Mouse (Mus musculus) heart, postnatal 0 days (tissue): ENCODE measurements at regions not wholly inside any gene's neighbourhood (a gene's known extent, or its start where the extent isn't known, plus 50 kb on each side); places are given as distances from the start of the nearest gene placed in this dataset.

ENCODE experiments used
- ATAC-seq: fragments of 200-750 bp; cut with Nextera tagmentation; 2 replicates; pipeline ENCODE4 v1.8.0; 2017; ENCODE audit warnings: low read depth, moderate number of reproducible peaks, moderate library complexity; ENCODE audit not compliant: insufficient read depth
- DNase-seq: peaks from one replicate; pipeline ENCODE4 v3.0.0-alpha.2; 2016; ENCODE audit warnings: low spot score
- H3K27ac ChIP-seq: fragments of 300-500 bp; sonication (generic); 2 replicates; pipeline ENCODE4 v1.5.1; 2014; ENCODE audit warnings: low read depth, mild to moderate bottlenecking
- H3K27me3 ChIP-seq: fragments of 300-500 bp; sonication (generic); 2 replicates; pipeline ENCODE4 v1.6.1; 2014; ENCODE audit warnings: low read length, mixed read lengths; ENCODE audit not compliant: control insufficient read depth, insufficient read depth
- H3K36me3 ChIP-seq: fragments of 300-500 bp; sonication (generic); replicated peaks from 2 replicates; pipeline ENCODE4 v1.6.1; 2014; ENCODE audit warnings: low read length, mixed read lengths; ENCODE audit not compliant: control insufficient read depth, insufficient read depth
- H3K4me1 ChIP-seq: fragments of 300-500 bp; sonication (generic); 2 replicates; pipeline ENCODE4 v1.6.1; 2014; ENCODE audit warnings: antibody characterized with exemption; ENCODE audit not compliant: control insufficient read depth, insufficient read depth
- H3K4me2 ChIP-seq: fragments of 300-500 bp; sonication (generic); 2 replicates; pipeline ENCODE4 v1.6.1; 2014; ENCODE audit warnings: low read depth, mild to moderate bottlenecking, low read length, moderate library complexity
- H3K4me3 ChIP-seq: fragments of 300-500 bp; sonication (generic); 2 replicates; pipeline ENCODE4 v1.5.1; 2014; ENCODE audit warnings: low read depth, low read length
- H3K9ac ChIP-seq: fragments of 300-500 bp; sonication (generic); replicated peaks from 2 replicates; pipeline ENCODE4 v1.6.1; 2014; ENCODE audit warnings: low read depth, low read length, mixed read lengths
- H3K9me3 ChIP-seq: fragments of 300-500 bp; sonication (generic); replicated peaks from 2 replicates; pipeline ENCODE4 v1.6.1; 2016; ENCODE audit warnings: low read length; ENCODE audit not compliant: control insufficient read depth
- CTCF ChIP-seq: IDR thresholded peaks from 2 replicates; pipeline ENCODE4 v1.5.1; 2016; ENCODE audit warnings: antibody characterized with exemption, control low read depth, low read depth
- EP300 ChIP-seq: IDR thresholded peaks from 2 replicates; pipeline ENCODE4 v1.6.1; 2016; ENCODE audit warnings: antibody characterized with exemption, low read depth
- WGBS: fragments of 180-500 bp; shearing (Covaris S2); extraction: QIAGEN DNeasy Blood & Tissue Kit; methylation state at CpG from one replicate; pipeline ENCODE4 v1.1.7; 2014; 5-methylcytosine and 5-hydroxymethylcytosine counted together

DNA sequence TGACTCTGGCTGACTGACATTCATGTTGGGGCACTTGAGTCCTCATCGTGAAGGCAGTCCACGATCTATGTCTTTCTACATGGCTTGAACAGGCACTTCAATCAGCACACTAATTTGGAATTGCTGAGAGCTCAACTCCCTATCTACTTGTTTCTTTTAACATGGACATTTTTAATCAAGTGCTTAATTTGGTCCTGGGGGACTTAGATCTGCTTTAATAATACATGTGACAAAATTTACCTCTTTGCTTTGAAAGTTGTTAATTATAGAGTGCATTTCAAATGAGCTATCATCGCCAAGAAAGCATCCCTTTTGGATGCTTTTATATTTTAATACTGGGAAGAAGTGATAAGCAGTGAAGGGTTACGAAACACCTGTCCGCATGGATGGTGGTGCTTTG lies 436.6 kb upstream of the Sel1l start:
- no peaks in the 10 kb centered on the region for H3K27me3 ChIP-seq
- H3K9ac ChIP-seq = no peak overlapping the region
- H3K4me1 ChIP-seq = no peaks in the 10 kb centered on the region
- ATAC-seq (no peak), DNase-seq (no peak)
- no peak for TF ChIP-seq EP300
- TF ChIP-seq CTCF = no peak
- H3K9me3 ChIP-seq = no peaks in the 10 kb centered on the region
- no peaks in the 10 kb centered on the region for H3K36me3 ChIP-seq
- H3K4me2 ChIP-seq = no peak overlapping the region
- WGBS = 78% methylated on average over 5 of the region's 5 CpGs
- H3K27ac ChIP-seq = no peak overlapping the region
- H3K4me3 ChIP-seq = no peak overlapping the region

DNA sequence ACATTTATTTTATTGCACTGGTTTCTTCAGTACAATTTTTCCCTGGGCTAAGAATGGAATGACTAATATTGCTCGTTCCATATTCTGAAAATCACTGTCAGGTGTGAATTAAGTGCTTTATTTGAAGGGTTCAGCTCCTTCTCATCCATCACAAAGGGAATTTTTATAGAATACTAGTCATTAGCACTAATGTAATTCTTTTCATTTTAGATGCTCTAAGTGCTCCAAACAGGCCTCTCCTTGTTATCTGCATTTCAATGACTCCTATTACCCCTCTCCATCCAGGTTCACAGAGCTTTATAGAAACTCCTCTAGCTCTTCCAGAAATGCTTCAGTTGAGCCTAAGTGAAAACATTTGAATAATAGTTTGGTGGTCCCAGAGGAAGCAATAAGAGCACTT lies 431.5 kb upstream of the Sel1l start:
- no peak for TF ChIP-seq EP300
- no peak for TF ChIP-seq CTCF
- H3K36me3 ChIP-seq = no peaks in the 10 kb centered on the region
- H3K9ac ChIP-seq = no peak overlapping the region
- DNase-seq (no peak), ATAC-seq (no peak)
- H3K27me3 ChIP-seq = no peaks in the 10 kb centered on the region
- no peak overlapping the region for H3K27ac ChIP-seq
- H3K9me3 ChIP-seq = no peaks in the 10 kb centered on the region
- no peaks in the 10 kb centered on the region for H3K4me1 ChIP-seq
- no peak overlapping the region for H3K4me2 ChIP-seq
- 50% methylated on average over 1 of the region's 1 CpGs for WGBS
- H3K4me3 ChIP-seq = no peak overlapping the region

DNA sequence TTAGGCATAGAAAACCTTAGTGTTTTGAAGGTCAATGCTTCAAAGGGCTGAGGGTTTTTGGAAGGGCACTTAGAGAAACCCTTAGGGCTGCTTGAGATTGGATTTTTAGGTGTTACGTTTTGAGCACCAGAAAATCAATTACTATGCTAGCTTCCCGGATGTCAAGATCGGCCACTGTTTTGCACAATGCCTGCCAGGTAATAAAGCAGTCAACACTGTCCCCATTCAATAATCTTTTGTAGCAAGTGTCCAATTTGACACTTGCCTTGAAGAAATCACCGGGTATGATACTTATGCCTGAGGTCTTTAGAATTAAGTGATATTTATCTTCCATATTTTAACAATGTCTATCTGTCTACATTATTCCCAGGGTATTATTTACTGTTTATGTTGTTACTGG lies 403.0 kb upstream of the Sel1l start:
- TF ChIP-seq CTCF (no peak), EP300 (no peak)
- ATAC-seq = no peak

DNA sequence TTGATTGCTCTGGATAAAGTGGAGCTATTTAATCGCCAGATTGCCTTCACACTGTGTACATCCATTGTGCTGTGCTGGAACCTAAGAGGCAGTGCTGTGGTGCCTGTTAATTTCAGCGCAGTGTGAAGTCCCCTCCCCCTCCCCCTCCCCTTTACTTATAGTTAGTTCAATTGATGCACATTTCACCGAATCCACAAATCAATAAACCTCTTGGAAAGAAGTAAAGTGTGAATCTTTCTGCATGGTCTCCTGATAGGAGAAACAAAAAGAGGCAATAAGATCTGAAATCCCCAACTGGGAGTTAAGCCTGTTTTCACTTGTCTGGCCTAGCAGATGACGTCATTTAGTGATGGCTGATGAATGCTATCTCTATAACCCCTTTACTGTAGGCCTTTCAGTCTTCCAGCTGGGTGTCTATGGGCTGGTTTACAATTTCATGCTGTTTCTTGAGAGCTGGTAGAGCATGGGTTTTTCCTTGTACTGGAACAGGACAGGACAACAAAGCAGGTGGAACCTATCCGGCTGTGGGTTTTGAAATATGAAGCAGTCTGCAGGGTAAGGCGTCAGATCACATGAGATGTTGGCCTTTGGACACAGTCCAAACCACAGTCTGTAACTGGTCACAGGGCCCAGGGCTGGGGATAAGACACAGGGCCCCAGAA lies 398.0 kb upstream of the Sel1l start:
- no peaks in the 10 kb centered on the region for H3K4me1 ChIP-seq
- no peaks in the 10 kb centered on the region for H3K27me3 ChIP-seq
- TF ChIP-seq EP300 = no peak
- TF ChIP-seq CTCF = no peak
- no peak overlapping the region for H3K4me3 ChIP-seq
- DNase-seq = no peak
- no peak overlapping the region for H3K4me2 ChIP-seq
- H3K9me3 ChIP-seq = no peaks in the 10 kb centered on the region
- no peak overlapping the region for H3K27ac ChIP-seq
- H3K9ac ChIP-seq = no peak overlapping the region
- ATAC-seq = no peak
- WGBS = 39% methylated on average over 6 of the region's 6 CpGs
- H3K36me3 ChIP-seq = no peaks in the 10 kb centered on the region

More for the DNA sequence above, 403.0 kb upstream of the Sel1l start:
- no peaks in the 10 kb centered on the region for H3K9me3 ChIP-seq
- DNase-seq = no peak
- no peak overlapping the region for H3K9ac ChIP-seq
- no peak overlapping the region for H3K4me2 ChIP-seq
- no peak overlapping the region for H3K27ac ChIP-seq
- WGBS = 77% methylated on average over 4 of the region's 4 CpGs
- no peaks in the 10 kb centered on the region for H3K27me3 ChIP-seq
- no peaks in the 10 kb centered on the region for H3K36me3 ChIP-seq
- H3K4me3 ChIP-seq = no peak overlapping the region
- no peaks in the 10 kb centered on the region for H3K4me1 ChIP-seq

DNA sequence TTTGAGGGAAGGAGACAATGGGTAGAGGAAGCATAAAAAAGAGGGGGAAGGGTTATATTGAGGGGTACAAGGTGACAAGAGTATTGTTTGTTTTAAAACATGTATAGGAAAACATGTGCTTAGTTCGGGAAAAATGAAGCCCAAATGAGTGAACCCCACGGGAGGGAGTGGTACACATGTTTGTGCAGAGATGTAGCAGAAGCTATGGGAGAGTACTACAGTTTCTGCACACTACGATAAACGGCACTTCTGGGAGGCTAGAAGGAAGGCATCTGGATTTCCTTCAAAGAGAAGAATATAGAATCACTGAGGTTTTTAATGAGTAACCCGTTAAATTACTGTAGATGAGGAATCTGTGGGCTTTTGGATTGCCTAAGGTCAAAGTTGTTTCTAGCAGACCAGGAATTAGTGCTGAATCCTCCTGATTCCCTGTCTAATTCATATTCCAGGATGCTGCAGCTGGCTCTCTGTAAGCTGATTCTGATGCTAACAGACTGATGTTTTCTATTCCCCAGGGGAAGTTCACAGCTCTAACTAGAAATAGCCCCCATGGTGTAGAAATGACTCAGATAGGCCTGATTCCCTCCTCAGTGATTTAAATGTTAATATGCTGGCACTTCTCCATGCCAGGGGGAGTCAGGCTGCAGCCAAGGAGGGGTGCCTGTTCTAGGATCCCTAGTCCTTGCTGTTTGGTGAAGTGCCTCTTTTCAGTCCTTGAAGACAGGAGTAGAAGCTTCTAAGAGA lies 391.2 kb upstream of the Sel1l start:
- Histone ChIP-seq H3K27ac (no peak overlapping the region), H3K9ac (no peak overlapping the region), H3K36me3 (no peaks in the 10 kb centered on the region), H3K4me1 (no peaks in the 10 kb centered on the region), H3K4me3 (no peak overlapping the region), H3K4me2 (no peak overlapping the region), H3K9me3 (no peaks in the 10 kb centered on the region), H3K27me3 (no peaks in the 10 kb centered on the region)
- ATAC-seq (no peak), DNase-seq (no peak)
- 64% methylated on average over 5 of the region's 5 CpGs for WGBS
- TF ChIP-seq EP300 (no peak), CTCF (no peak)
